Mouse (Mus musculus) testis, adult 2 months (tissue): ENCODE measurements around the gene Nrip1.

Experiments used
- CTCF ChIP-seq: fragments of 200-500 bp; IDR thresholded peaks from 2 replicates; pipeline ENCODE4 v1.5.1; 2012; ENCODE audit warnings: low read depth, mild to moderate bottlenecking, inconsistent platforms, low read length, moderate library complexity; ENCODE audit not compliant: control insufficient read depth, insufficient read depth, insufficient replicate concordance
- POLR2A ChIP-seq: fragments of 200-500 bp; IDR thresholded peaks from 2 replicates; pipeline ENCODE4 v1.6.1; 2012; ENCODE audit warnings: low read depth, mild to moderate bottlenecking, inconsistent platforms, low read length, moderate library complexity; ENCODE audit not compliant: control insufficient read depth

DNA sequence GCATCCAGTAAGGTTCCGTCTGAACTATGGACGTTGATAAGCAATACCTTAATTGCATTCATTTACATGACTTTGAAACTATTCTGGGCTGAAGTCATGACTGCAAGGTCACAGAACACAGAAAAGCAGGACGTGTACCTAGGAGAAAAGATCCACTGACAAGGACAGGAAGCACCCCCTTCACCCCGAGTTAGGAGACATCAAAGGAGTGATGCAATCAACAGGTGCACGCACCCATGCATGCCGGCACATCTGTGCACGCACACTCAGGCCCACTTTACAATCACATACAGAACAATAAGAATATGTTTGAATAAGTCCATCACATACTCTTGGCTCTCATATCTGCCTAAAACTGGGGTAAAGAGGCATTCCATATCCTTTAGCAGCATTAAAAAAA is 19.3 kb downstream of the Nrip1 start:
- TF ChIP-seq POLR2A (no peak), CTCF (no peak)
